Mouse (Mus musculus): ENCODE measurements around the gene Sptan1. TPM values are rescaled to one million over a fixed set of nuclear protein-coding genes. Genes with fewer than 3 reads are reported as not detected.
A peak's percentile ranks its signal among the peaks of the same experiment; 100 is the strongest.
"Not testable (repeated sequence)": the region's sequence is repeated elsewhere in the genome, so short reads cannot be mapped to it uniquely, and the experiment has no call there.

The Sptan1 gene
- polyA plus RNA-seq, 1 experiment = 772 TPM

GRCm38 (mm10) chr2:30051992-30052761 lies 86.8 kb downstream of the Sptan1 start:
- Histone ChIP-seq H3K4me3 (ENCODE audit: insufficient read depth, low read length) (no peak overlapping the region), H3K27ac (ENCODE audit: insufficient read depth, low read length) (no peak overlapping the region), H3K4me1 (ENCODE audit: control insufficient read depth, insufficient read depth, low read length) (no peaks in the 10 kb centered on the region; the same call in 1 of the 2 replicates)
- TF ChIP-seq POLR2A (IDR thresholded peaks at IDR 0.05; ENCODE audit: extremely low read depth, insufficient read depth, low read length) = no peak
- TF ChIP-seq CTCF (IDR thresholded peaks at IDR 0.05; ENCODE audit: extremely low read depth, insufficient read depth, low read length) = 0 out of 2 replicates have a peak, but pooled peaks have one; percentile 6

- H3K4me1 ChIP-seq (ENCODE audit: control insufficient read depth, insufficient read depth, low read length); H3K4me3 ChIP-seq (ENCODE audit: insufficient read depth, low read length); H3K27ac ChIP-seq (ENCODE audit: insufficient read depth, low read length): not testable (repeated sequence)
Measured at GRCm38 (mm10) chr2:30055310-30055709, 90.0 kb downstream of the Sptan1 start.

GRCm38 (mm10) chr2:30056736-30057135 lies 91.4 kb downstream of the Sptan1 start:
- no peak for TF ChIP-seq POLR2A (IDR thresholded peaks at IDR 0.05; ENCODE audit: extremely low read depth, insufficient read depth, low read length)
- no peak for TF ChIP-seq CTCF (IDR thresholded peaks at IDR 0.05; ENCODE audit: extremely low read depth, insufficient read depth, low read length)
- Histone ChIP-seq H3K27ac (ENCODE audit: insufficient read depth, low read length) (no peak overlapping the region), H3K4me3 (ENCODE audit: insufficient read depth, low read length) (no peak overlapping the region), H3K4me1 (ENCODE audit: control insufficient read depth, insufficient read depth, low read length) (no peaks in the 10 kb centered on the region)

DNA sequence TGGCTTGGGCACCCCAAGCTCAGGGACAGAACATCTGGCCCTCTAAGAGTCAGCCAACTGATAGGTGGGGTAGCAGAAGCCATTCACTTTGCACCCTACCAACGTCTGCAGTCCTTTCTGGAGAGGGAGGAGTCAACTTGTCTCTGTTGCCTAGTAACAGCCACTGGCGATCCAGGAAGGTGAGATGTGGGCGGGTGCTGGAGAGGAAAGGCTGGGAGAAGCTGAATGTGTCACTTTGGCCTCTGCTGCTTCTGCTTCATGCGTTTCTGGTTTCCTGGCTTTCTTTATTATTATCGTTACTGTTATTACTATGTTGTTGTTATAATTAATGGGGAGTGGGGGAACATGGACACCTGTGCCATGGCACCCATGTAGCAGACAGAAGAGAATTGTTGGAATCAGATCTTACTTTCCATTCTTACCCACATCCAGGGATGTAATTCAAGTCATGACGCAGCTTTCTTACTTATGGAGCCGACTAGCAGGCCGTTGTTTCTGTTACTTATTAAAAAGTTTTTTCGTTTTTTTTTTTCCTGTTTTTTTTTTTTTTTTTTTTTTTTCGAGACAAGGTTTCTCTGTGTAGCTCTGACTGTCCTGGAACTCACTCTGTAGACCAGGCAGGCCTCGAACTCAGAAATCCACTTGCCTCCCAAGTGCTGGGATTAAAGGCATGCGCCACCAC lies 92.0 kb downstream of the Sptan1 start, which contains the start of gene Set:
TSS of gene Set (plus strand) at position 156 of the 682 bp plus-strand sequence.
- no peaks in the 10 kb centered on the region for H3K4me1 ChIP-seq (ENCODE audit: control insufficient read depth, insufficient read depth, low read length)
- H3K27ac ChIP-seq (ENCODE audit: insufficient read depth, low read length) = no peak within 1 kb of the TSS
- H3K4me3 ChIP-seq (ENCODE audit: insufficient read depth, low read length) = no peak within 1 kb of the TSS
- TF ChIP-seq CTCF (IDR thresholded peaks at IDR 0.05; ENCODE audit: extremely low read depth, insufficient read depth, low read length) (no peak), POLR2A (IDR thresholded peaks at IDR 0.05; ENCODE audit: extremely low read depth, insufficient read depth, low read length) (no peak)

DNA sequence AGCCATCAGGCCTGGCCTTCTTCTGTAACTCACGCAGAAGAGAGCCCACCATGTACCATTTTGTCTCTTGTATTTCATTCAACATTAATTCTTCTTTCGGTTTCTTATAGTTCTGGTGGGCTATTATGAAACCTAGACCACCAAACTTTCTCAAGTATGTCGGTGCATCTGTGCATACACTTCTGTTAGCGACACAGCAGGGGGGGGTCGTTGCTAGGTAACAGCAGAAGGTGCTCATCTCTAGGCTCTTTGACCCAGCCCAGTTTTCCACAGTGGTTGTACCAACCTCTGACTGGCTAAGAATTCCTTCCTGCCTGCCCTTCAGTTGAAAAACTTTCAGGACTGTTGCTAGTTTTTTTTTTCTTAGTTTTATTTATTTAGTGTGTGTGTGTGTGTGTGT lies 93.1 kb downstream of the Sptan1 start:
- Histone ChIP-seq H3K4me1 (ENCODE audit: control insufficient read depth, insufficient read depth, low read length) (peaks cover 3% of the 10 kb centered on the region; the same call in 1 of the 2 replicates), H3K4me3 (ENCODE audit: insufficient read depth, low read length) (no peak overlapping the region), H3K27ac (ENCODE audit: insufficient read depth, low read length) (no peak overlapping the region)
- TF ChIP-seq POLR2A (IDR thresholded peaks at IDR 0.05; ENCODE audit: extremely low read depth, insufficient read depth, low read length) = no peak
- no peak for TF ChIP-seq CTCF (IDR thresholded peaks at IDR 0.05; ENCODE audit: extremely low read depth, insufficient read depth, low read length)

GRCm38 (mm10) chr2:30061215-30062166 lies 96.1 kb downstream of the Sptan1 start:
- TF ChIP-seq POLR2A (IDR thresholded peaks at IDR 0.05; ENCODE audit: extremely low read depth, insufficient read depth, low read length) (no peak), CTCF (IDR thresholded peaks at IDR 0.05; ENCODE audit: extremely low read depth, insufficient read depth, low read length) (no peak)
- Histone ChIP-seq H3K4me3 (ENCODE audit: insufficient read depth, low read length) (peak overlapping the region; percentile 39), H3K27ac (ENCODE audit: insufficient read depth, low read length) (no peak overlapping the region), H3K4me1 (ENCODE audit: control insufficient read depth, insufficient read depth, low read length) (peaks cover 3% of the 10 kb centered on the region; the same call in 1 of the 2 replicates)

- TF ChIP-seq POLR2A (IDR thresholded peaks at IDR 0.05; ENCODE audit: extremely low read depth, insufficient read depth, low read length) = 0 out of 2 replicates have a peak, but pooled peaks have one; percentile 44
- TF ChIP-seq CTCF (IDR thresholded peaks at IDR 0.05; ENCODE audit: extremely low read depth, insufficient read depth, low read length) = no peak
- H3K4me1 ChIP-seq (ENCODE audit: control insufficient read depth, insufficient read depth, low read length) = peaks cover 3% of the 10 kb centered on the region; the same call in 1 of the 2 replicates
- no peak overlapping the region for H3K27ac ChIP-seq (ENCODE audit: insufficient read depth, low read length)
- peak overlapping the region; percentile 39 for H3K4me3 ChIP-seq (ENCODE audit: insufficient read depth, low read length)
Measured at GRCm38 (mm10) chr2:30062249-30063093, 97.1 kb downstream of the Sptan1 start.

DNA sequence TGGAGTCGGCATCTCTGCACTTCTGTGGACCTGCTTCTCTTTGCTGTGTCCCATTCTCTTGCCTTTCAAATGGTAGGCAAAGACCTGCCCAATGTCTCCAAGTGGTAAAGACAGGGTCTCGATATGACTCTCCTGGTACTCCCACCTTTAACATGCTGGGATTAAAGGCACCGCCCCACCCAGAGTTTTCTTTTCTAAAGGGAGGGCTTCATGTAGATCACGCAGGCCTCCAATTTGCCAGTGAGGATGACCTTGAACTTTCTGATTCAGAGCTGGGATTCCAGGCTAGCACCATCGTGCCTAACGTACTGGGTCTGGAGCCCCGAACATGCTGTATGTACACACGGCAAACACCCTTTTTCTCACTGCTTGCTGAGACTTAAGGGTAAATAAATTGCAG lies 97.9 kb downstream of the Sptan1 start:
- Histone ChIP-seq H3K27ac (ENCODE audit: insufficient read depth, low read length) (no peak overlapping the region), H3K4me1 (ENCODE audit: control insufficient read depth, insufficient read depth, low read length) (peaks cover 5% of the 10 kb centered on the region)
- no peak for TF ChIP-seq POLR2A (IDR thresholded peaks at IDR 0.05; ENCODE audit: extremely low read depth, insufficient read depth, low read length)

More for the DNA sequence above, 97.9 kb downstream of the Sptan1 start:
- H3K4me3 ChIP-seq (ENCODE audit: insufficient read depth, low read length) = peak overlapping the region; percentile 39

Data from cortical plate, adult 2 months (tissue).